Mouse (Mus musculus) common myeloid progenitor, adult 5-6 weeks (primary cell): ENCODE measurements around the gene Tradd. TPM values are rescaled to one million over a fixed set of nuclear protein-coding genes. Genes with fewer than 3 reads are reported as not detected.
A peak's percentile ranks its signal among the peaks of the same experiment; 100 is the strongest.
"Not testable (repeated sequence)": the region's sequence is repeated elsewhere in the genome, so short reads cannot be mapped to it uniquely, and the experiment has no call there.

ENCODE experiments used
- ATAC-seq: replicated peaks from 2 replicates; pipeline ENCODE4 v1.8.0; 2016; ENCODE audit warnings: low read depth, mild to moderate bottlenecking, moderate TSS enrichment, inconsistent platforms; ENCODE audit not compliant: poor library complexity, severe bottlenecking
- total RNA-seq: library from RNA; stranded (forward); fragments of 200-1000, 187-1606 nt; gene quantifications from 2 replicates; pipeline ENCODE4 v1.2.3, GENCODE M21; 2017

Tradd gene
- total RNA-seq, 1 experiment from 2014 or later = 19.1 TPM

DNA sequence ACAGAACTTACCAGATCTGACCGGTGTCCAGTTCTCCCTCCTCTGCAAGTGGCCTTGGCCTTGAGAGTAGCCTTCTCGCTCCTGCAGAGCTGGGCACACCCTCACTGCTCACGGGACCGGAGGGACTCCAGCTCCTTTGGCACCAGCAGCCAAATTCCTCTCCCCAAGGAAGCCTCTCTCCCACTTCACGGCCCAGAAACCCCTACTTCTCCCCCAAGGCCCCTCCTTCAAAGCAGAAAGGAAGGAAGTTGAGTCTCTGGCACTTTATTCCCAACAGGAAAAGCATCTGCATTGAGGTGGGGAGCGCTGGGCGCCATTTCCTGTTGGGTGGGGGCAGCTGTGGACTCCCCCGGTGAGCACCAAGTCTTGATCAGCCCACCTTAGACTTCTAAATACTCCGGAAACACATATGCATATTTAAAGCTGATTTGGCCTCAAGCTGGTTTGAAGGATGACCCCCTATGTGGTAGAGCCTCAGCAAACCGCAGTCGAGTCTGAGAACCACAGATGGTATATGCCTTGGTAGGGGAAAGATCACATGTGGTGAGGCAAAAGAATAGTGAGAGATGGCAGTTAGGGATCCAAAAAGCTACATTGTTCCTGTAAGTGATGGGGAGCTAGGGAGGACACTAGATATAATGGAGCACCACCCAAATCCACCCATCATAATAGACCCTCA lies 31.6 kb upstream of the Tradd start, which contains the start of gene Exoc3l:
Gene Exoc3l (minus strand): TSS at position 207 of the 679 bp plus-strand sequence.
- peak; percentile 39 for ATAC-seq

DNA sequence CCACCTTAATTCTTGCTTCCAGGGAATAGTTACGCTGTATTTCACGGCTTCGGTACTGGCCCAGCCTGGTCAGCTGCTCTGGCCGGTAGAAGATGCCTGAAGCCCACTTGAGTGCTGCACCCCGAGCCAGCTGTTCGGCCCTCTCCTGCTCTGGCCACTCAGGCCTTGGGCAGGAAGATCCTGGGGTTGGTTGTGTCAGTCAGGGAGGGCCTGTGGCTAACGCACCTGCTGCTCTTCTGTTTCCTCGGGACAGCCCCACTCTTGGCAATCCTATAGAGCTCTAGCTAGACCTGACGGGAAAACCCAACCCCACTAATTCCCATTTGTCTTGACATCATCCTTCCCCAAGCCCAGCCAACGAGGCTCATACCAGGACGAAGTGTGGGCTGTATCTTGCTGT lies 30.8 kb upstream of the Tradd start:
- ATAC-seq = no peak

DNA sequence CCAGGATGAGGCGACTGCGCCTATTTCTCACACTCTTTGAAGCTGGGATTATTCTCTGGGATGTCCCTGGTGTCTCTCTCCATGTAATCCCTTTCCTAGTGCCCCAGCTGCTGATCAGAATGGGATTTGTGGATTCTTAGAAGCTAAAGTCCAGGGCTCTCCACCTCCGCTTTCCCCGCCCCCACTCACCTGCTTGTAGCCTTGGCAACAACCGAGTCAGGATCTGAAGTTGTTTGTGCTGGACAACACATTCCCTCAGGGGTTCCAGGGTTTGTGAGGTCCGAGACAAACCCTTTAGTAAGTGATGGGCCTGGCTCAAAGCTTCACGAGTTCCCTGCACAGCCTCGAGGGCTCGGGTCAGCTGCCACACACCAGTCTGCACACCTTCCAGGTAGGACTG lies 30.4 kb upstream of the Tradd start:
- no peak for ATAC-seq

DNA sequence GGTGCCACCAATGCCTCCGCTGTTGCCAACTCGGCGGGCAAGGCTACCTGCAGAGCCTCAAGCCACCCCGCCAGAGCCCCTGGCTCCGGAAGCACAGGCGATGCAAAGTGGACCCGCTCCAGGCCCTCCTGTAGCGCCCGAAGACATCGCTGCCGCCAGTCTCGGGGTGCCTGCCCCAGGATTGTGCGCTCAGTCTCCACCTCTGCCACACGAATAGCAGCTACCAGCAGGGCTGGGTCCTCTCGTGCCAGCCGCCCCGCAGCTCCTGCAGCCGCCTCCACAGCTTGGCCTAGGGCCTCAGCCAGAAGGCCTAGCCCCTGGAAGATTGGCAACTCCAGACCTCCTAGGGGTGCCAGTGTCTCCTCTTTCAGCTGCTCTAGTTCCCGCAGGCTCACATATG lies 29.0 kb upstream of the Tradd start:
- no peak for ATAC-seq

DNA sequence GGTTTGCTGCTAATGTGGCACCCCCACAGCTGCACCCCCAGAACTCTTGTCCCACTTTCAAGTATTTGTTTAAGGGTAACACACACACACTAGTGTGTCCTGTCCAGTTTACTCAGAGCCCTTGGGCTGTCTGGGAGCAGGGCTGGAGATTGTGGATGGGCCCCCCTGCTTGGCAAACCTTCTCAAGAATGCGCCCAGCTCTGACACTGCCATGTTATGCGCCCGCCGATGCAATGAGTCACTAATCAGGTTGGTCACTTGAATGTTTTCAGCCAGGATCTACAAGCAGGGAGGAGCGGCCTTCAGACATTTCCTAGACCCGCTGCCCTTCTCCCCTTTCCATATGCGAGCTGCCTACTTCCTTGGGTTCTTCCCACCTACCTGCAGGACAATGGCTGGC lies 28.1 kb upstream of the Tradd start:
- ATAC-seq = no peak

DNA sequence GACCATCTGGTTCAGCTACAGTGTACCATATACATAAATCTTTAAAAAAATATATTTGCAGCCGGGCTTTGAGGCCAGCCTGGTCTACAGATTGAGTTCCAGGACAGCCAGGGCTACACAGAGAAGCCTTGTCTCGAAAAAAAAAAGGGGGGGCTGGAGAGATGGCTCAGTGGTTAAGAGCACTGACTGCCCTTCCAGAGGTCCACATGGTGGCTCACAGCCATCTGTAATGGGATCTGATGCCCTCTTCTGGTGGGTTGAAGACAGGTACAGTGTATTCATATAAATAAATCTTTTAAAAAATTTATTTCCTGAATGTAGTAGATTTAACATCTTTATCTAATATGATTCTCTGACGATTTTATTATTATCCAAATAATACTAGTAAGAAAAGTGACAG lies 27.4 kb upstream of the Tradd start:
- not testable (repeated sequence) for ATAC-seq

DNA sequence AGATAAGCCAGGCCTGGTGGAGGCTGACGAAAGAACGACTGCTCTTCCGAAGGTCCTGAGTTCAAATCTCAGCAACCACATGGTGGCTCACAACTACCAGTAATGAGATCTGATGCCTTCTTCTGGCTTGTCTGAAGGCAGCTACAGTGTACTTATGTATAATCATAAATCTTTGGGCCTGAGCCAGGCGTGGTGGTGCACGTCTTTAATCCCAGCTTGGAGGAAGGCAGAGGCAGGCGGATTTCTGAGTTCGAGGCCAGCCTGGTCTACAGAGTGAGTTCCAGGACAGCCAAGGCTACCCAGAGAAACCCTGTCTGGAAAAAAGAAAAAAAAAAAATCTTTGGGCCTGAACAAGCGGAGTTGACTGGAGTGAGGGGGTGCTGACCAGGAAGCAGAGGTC lies 27.0 kb upstream of the Tradd start:
- ATAC-seq = not testable (repeated sequence)

DNA sequence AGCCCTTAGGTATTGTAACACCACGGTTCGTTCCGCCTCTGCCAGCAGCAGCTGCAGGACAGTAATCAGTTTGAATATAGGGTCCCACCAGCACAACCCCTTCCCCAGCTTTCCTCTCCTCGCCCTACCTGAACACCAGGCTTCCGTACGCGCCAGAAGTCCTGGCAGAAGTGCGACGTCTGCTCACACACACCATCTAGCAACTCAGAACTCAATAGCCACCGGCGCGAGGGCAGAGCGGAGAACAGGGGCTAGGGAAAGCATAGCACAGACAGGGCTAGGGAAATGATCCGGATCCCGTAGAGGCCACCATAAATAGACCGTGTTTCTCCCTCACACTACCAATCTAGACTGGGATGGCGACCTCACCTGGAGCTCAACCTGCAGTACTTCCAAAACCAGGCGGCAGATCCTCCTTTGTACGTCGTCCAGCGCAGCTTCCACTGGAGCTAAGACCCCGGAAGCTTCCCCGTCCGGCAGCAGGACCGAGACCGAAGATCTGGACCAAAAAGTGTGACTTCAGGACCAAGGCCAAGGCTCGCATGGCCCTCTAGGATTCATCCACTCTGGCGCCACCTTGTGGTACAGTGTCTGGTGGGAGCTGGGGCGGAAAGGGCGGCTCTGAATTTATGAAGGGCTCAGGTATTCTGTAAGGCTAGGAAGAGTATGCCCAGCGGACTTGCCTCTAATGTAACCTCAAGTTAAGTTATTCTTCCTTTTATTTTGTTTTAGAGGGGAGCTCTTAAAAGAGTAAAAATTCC lies 26.3 kb upstream of the Tradd start:
- ATAC-seq = peak; percentile 45

DNA sequence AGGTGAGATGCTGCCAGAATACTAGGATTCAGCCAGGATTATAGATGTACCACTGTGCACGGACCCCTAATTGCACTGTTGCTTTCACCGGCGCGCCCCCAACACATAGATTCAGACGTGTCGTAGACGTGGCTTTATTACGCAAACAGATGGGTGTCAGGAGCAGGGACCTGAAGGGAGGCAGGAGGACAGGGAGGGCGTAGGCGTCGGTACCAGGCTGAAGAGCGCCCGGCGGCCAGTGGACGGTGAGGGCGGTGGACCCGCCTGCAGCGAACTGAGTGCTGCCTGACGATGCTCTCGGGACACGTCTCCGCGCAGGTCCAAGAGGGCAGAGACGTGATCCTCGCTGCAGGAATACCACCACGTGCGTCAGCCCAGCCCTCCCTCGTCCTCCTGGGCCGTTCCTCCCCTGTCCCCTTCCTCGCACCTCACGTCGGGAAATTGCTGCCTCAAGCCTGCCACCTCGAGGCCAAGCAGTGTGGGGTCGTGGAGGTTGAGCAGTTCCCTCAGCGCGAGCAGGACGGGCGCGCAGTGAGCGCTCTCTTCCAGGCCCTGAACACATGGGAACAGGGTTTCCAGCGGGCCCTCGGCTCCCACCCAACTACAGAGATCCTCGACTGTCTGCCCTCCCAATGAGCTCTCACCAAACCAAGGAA lies 25.5 kb upstream of the Tradd start, which contains the start of gene 4931428F04Rik:
Gene 4931428F04Rik (minus strand): TSS at position 60 of the 656 bp plus-strand sequence.
- ATAC-seq = peak; percentile 13

DNA sequence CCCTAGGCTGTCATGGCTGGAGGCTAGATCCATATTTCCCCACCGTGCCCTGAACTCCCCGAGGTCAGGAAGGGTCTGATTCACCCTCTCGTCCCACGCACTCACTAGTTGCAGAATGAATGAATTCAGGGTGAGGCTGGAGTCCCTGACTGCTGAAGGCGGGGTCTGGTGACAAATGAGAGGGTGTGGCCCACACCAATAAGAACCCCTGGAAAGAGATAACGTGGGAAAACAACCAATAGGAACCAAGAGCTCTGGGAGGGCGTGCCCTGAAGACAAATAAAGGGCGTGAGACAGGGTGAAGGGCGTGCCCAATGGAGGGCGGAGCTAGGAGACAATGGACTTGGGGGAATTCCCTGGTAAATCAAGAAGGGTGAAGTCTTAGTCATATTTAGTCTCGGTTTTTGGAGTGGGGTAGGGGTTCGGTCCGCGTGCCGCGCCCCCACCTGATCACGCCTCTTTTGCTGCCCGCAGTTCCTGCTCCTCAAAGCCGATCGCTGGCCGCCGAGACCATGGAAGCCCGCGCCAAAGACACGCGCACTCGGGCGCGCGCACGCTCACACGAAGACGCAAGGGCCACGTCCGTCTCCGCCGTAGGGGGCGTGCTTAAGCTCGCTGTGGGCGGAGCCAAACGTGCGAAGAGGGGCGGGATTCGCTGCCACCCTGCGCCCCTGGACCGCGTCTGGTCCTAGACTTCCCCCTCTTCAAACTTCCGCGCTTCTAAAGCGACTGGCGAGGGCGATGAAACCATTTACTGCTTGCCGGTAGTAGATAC lies 24.7 kb upstream of the Tradd start:
- peak; percentile 84 for ATAC-seq

DNA sequence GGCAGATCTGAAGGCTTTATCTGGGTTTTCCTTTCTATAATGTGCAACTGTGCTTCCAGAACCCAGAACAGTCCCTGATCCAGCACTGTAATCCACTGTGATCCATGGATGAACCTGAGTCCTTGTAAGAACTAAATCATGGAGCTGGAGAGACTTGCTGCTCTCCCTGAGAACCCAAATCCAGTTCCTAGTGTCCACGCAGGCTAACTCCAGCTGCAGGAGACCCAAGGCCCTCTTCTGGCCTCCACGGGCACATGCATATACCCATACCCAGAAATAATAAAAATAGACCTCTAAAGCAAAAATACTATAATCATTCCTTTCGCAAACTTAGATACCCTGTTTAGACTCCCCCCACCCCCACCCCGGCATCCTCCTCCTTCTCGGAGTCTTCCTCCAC lies 23.8 kb upstream of the Tradd start:
- no peak for ATAC-seq

DNA sequence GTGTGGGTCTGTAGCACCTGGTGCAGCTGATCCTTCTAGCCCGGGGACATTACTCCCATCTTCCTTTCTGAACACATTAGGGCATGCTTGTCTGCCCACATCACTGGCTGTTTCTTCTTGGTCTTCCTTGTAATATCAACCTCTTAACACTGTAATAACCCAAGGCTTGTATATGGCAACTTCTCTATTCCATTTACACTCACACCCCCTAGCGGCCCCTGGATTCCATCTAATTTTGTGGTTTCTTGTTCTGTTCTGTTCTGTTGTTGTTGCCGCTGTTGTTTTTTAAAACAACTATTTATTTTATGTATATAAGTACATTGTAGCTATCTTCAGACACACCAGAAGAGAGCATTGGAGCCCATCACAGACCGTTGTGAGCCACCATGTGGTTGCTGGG lies 22.5 kb upstream of the Tradd start:
- no peak for ATAC-seq

DNA sequence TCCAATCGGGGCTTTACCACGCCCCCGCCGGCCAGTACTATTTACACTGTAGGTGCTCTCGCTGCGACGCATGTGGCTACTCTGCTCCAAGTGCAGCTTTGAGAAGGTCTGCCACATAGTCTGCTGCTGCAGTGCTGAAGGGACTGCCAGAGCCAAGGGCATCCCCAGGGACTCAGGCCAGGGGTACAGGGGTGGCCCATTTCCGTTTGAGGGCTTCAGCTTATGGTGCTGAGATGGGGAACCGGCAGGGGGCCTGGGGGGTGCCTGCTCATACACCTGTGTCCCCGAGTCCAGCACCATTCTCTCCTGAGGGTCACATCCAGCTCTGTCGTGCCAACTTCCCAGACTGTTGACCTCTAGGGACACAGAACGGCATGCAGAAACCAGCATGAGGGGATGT lies 21.1 kb upstream of the Tradd start:
- ATAC-seq = no peak

DNA sequence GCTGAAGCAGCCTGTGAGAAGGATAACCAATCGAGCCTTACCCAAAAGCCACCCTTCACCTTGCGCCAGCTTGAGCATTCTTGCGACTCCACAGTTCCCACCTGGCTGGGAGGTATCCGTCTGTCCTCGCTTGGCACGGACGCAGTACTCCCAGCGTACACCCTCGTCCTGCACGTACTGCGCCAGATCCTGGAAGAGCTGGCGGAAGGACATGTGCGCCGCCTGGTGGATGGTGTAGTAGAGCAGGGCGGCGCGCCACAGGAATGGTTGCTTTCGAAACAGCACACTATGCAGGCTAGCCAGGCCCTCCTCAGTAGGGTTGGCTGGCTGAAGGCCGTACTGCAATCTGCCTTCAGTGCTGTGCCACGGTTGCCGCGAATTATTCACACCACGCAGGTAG lies 18.7 kb upstream of the Tradd start:
- peak; percentile 53 for ATAC-seq

DNA sequence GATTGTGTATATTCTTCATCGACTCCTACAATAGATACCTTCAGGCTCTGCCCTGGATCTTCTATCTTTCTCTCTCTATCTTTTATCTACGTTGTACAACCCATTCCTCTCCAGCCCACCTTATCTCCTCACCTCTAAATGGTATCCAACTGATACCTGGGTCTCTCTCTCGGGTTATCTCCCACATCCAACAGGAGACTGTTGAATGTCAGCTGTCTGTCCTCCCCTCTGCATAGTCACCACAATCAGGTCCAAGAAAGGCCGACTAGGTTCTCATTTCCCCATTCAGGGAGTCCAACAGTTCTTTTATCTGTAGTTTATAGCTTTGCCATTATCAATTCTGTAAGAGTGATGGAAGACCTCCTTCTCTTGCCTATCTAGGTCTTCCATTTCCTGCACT lies 17.8 kb upstream of the Tradd start:
- ATAC-seq = no peak

DNA sequence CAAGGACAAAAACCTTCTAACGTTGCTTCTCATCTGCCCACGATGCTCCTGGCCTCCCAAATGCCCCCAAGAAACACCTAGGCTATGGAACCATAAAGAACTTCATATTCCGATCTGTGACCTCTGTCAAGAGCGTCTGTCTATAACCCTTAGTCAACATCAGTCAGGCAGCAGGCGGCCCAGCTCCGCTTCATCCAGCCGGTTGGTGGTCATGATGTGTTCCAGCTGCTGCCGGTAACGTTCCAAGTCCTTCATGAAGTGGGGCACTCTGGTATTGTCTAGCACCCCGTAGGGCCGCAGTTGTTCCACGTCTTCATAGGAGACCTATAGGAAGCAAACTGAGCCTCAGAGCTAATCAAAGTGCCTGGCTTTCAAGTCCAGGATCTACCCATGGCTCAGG lies 17.4 kb upstream of the Tradd start:
- ATAC-seq = no peak

DNA sequence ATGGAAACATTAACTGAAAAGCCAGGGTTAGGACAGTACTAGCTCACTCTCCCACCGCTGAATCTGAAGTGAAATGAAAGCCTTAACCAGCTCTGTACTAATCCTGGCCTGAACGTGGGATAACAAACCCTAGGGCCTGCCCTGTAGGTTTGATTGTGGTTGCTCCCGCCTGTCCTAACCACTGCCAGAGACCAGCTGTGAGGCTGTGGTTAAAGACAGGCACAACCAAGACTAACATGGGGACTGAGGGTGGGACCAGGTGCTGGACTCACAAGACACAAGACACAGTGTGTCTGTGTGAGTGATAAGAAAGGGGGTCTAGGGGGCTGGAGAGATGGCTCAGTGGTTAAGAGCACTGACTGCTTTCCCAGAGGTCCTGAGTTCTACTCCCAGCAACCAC lies 16.2 kb upstream of the Tradd start:
- no peak for ATAC-seq

DNA sequence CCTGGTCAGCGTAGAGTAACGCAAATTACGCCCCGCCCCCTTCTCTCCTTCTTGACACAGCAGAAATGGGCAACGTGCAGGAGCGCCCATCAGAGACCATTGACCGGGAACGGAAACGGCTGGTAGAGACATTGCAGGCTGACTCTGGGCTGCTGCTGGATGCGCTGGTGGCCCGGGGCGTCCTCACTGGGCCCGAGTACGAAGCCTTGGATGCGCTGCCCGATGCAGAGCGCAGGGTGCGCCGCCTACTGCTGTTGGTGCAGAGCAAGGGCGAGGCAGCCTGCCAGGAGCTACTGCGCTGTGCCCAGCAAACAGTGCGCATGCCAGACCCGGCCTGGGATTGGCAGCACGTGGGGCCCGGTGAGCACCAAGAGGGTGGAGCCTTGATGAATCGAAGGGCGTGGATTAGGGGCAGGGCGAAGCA lies 14.5 kb upstream of the Tradd start:
- ATAC-seq = peak; percentile 65

DNA sequence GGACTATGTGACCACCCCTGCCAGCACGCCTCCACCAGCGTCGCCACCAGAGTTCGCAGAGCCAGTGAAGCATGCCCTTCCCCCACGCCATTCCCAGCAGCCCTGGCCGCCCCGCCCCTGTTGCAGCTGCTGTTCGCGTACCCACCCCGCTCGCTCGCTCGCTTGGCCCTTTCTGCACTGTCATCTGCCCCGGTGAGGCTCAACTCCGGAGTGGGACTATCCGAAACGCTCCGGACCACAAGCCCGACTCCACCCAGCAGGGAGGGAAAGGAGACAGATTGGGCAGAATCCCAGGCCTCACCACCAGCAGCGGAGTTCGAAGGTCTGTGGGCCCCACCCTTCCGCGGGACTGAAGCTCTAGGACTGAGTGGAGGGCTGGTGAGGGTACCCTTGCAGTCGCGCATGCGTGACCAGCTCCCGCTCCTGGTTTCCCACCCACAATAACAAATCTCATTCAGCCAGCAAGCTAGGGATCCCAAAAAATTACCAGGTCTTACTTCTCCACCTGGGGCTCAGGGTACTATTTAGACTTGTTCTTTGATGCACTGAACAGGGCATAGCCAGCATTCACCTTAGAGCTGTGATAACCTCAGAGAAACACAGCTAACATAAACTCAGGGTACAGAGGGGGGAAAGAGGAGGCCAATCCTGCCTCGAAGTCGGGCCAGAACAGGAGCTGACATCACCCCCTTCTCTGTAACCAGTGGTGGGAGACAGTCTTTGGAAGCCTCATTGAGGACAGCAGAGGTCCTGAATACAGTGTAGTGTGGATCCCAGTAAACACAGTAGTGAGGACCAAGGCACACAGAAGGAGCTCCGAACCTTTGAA lies 12.1 kb upstream of the Tradd start:
- ATAC-seq = peak; percentile 67

DNA sequence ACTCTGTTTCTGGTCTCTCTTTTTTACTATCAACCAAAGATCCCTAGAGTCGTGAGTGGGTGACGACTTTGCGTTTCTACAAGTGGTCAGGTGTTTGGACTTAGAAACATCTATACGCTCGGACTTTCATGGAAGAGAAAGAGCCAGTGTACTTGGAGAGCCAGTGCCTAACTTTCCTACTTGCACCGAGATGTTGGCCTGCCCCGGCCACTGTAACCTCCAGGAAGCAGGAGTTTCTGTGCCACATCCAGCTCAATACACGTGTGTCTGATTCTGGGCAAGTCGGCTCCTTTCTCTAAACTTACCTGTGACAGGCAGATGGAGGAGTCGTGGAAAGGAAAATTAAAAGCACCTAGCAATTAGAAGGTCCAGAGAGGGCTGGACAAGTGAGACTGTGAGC lies 11.4 kb upstream of the Tradd start, which contains the start of gene Nol3:
Gene Nol3 (plus strand): TSS at position 301 of the 400 bp plus-strand sequence.
- no peak for ATAC-seq
